Mouse (Mus musculus) bone marrow macrophage, adult 2 months (primary cell): ENCODE measurements around the gene Ssh2. TPM values are rescaled to one million over a fixed set of nuclear protein-coding genes. Genes with fewer than 3 reads are reported as not detected.

ENCODE experiments used
- H3K27ac ChIP-seq: 2 replicates; pipeline ENCODE4 v1.5.1; 2012; ENCODE audit warnings: low read depth, low read length; ENCODE audit not compliant: insufficient read depth
- H3K4me1 ChIP-seq: 2 replicates; pipeline ENCODE4 v1.6.1; 2012; ENCODE audit warnings: low read length; ENCODE audit not compliant: control insufficient read depth, insufficient read depth
- H3K4me3 ChIP-seq: 2 replicates; pipeline ENCODE4 v1.5.1; 2012; ENCODE audit warnings: mild to moderate bottlenecking, low read length, moderate library complexity; ENCODE audit not compliant: insufficient read depth
- CTCF ChIP-seq: IDR thresholded peaks from 2 replicates; pipeline ENCODE4 v1.5.1; 2012; ENCODE audit warnings: low read depth, mild to moderate bottlenecking, low read length, moderate library complexity
- POLR2A ChIP-seq: IDR thresholded peaks from 2 replicates; pipeline ENCODE4 v1.6.1; 2012; ENCODE audit warnings: mild to moderate bottlenecking, low read depth, low read length, borderline replicate concordance
- polyA plus RNA-seq: library from polyadenylated mRNA; stranded (reverse); fragments of >200 nt; gene quantifications from 2 replicates; pipeline ENCODE4 v1.2.4, GENCODE M21; 2012; ENCODE audit not compliant: missing spikeins, insufficient read depth, insufficient read length

Gene Ssh2
- polyA plus RNA-seq, 1 experiment, result 26.8 TPM

GRCm38 (mm10) chr11:77471407-77471806 is 255.3 kb downstream of the Ssh2 start:
- Histone ChIP-seq H3K27ac (no peak overlapping the region), H3K4me3 (no peak overlapping the region), H3K4me1 (0 out of 2 replicates have a peak, but pooled peaks cover 2% of the 10 kb centered on the region)
- TF ChIP-seq CTCF (no peak), POLR2A (no peak)

- TF ChIP-seq CTCF (no peak), POLR2A (no peak)
- Histone ChIP-seq H3K4me1 (no peaks in the 10 kb centered on the region), H3K4me3 (no peak overlapping the region), H3K27ac (no peak overlapping the region)
Measured at GRCm38 (mm10) chr11:77472775-77473174, 256.7 kb downstream of the Ssh2 start.

- Histone ChIP-seq H3K4me3 (no peak overlapping the region), H3K4me1 (no peaks in the 10 kb centered on the region), H3K27ac (no peak overlapping the region)
- TF ChIP-seq POLR2A (no peak), CTCF (no peak)
Measured at GRCm38 (mm10) chr11:77476216-77476615, 260.1 kb downstream of the Ssh2 start.

- peaks cover 3% of the 10 kb centered on the region for H3K4me1 ChIP-seq
- H3K27ac ChIP-seq, result no peak overlapping the region
- H3K4me3 ChIP-seq, result no peak overlapping the region
- TF ChIP-seq POLR2A, result no peak
- TF ChIP-seq CTCF, result no peak
Measured at GRCm38 (mm10) chr11:77476895-77477294, 260.8 kb downstream of the Ssh2 start.

- Histone ChIP-seq H3K4me3 (no peak overlapping the region), H3K4me1 (peaks cover 58% of the 10 kb centered on the region), H3K27ac (peak overlapping the region; percentile 60)
- TF ChIP-seq POLR2A, result no peak
- no peak for TF ChIP-seq CTCF
Measured at GRCm38 (mm10) chr11:77483043-77483442, 267.0 kb downstream of the Ssh2 start.

- peak overlapping the region; percentile 60 for H3K27ac ChIP-seq
- TF ChIP-seq CTCF (no peak), POLR2A (no peak)
- H3K4me3 ChIP-seq, result no peak overlapping the region
- H3K4me1 ChIP-seq, result peaks cover 64% of the 10 kb centered on the region
Measured at GRCm38 (mm10) chr11:77483510-77484255, 267.6 kb downstream of the Ssh2 start.

GRCm38 (mm10) chr11:77485229-77485628 is 269.1 kb downstream of the Ssh2 start:
- H3K4me1 ChIP-seq, result peaks cover 67% of the 10 kb centered on the region
- H3K27ac ChIP-seq, result no peak overlapping the region
- TF ChIP-seq POLR2A (no peak), CTCF (no peak)
- H3K4me3 ChIP-seq, result no peak overlapping the region

GRCm38 (mm10) chr11:77486798-77487197 is 270.7 kb downstream of the Ssh2 start:
- Histone ChIP-seq H3K4me3 (no peak overlapping the region), H3K4me1 (peaks cover 72% of the 10 kb centered on the region), H3K27ac (no peak overlapping the region)
- TF ChIP-seq CTCF (no peak), POLR2A (no peak)

- Histone ChIP-seq H3K4me1 (peaks cover 53% of the 10 kb centered on the region), H3K4me3 (peak overlapping the region; percentile 88), H3K27ac (0 out of 2 replicates have a peak overlapping the region, but pooled peaks have one; percentile 12)
- TF ChIP-seq POLR2A (no peak), CTCF (no peak)
Measured at GRCm38 (mm10) chr11:77488771-77489581, 272.9 kb downstream of the Ssh2 start.
